Mouse (Mus musculus) intestine, embryonic 16.5 days (tissue): ENCODE measurements around the gene Tmc7. TPM values are rescaled to one million over a fixed set of nuclear protein-coding genes. Genes with fewer than 3 reads are reported as not detected.

Experiments
- ATAC-seq: fragments of 200-750 bp; cut with Nextera tagmentation; 2 replicates; pipeline ENCODE4 v1.8.0; 2017; ENCODE audit warnings: moderate TSS enrichment, moderate library complexity
- H3K27ac ChIP-seq: fragments of 300-500 bp; sonication (generic); 2 replicates; pipeline ENCODE4 v1.5.1; 2014; ENCODE audit warnings: mild to moderate bottlenecking, low read length
- H3K27me3 ChIP-seq: fragments of 300-500 bp; sonication (generic); replicated peaks from 2 replicates; pipeline ENCODE4 v1.6.1; 2014; ENCODE audit warnings: low read length, control low read depth, mixed read lengths; ENCODE audit not compliant: control insufficient read depth, insufficient read depth
- H3K36me3 ChIP-seq: fragments of 300-500 bp; sonication (generic); 2 replicates; pipeline ENCODE4 v1.6.1; 2014; ENCODE audit warnings: low read length, control low read depth; ENCODE audit not compliant: control insufficient read depth, insufficient read depth
- H3K4me1 ChIP-seq: fragments of 300-500 bp; sonication (generic); 2 replicates; pipeline ENCODE4 v1.6.1; 2014; ENCODE audit warnings: low read length, control low read depth, mixed read lengths; ENCODE audit not compliant: control insufficient read depth, insufficient read depth
- H3K4me2 ChIP-seq: fragments of 300-500 bp; sonication (generic); 2 replicates; pipeline ENCODE4 v1.6.1; 2014; ENCODE audit warnings: low read depth, low read length, control low read depth
- H3K4me3 ChIP-seq: fragments of 300-500 bp; sonication (generic); 2 replicates; pipeline ENCODE4 v1.5.1; 2014; ENCODE audit warnings: mild to moderate bottlenecking, low read length
- H3K9ac ChIP-seq: fragments of 300-500 bp; sonication (generic); 2 replicates; pipeline ENCODE4 v1.6.1; 2014; ENCODE audit warnings: low read depth, low read length
- H3K9me3 ChIP-seq: fragments of 300-500 bp; sonication (generic); 2 replicates; pipeline ENCODE4 v1.6.1; 2016; ENCODE audit warnings: low read length, control low read depth; ENCODE audit not compliant: control insufficient read depth
- WGBS: fragments of 180-500 bp; shearing (Covaris S2); extraction: QIAGEN DNeasy Blood & Tissue Kit; methylation state at CpG from one replicate; pipeline ENCODE4 v1.1.7; 2014; 5-methylcytosine and 5-hydroxymethylcytosine counted together
- polyA plus RNA-seq: library from polyadenylated mRNA; unstranded; fragments of >200 nt; fragmentation: Nextera tagmentation; extraction: Ambion mirVana; gene quantifications from 2 replicates; pipeline ENCODE4 v1.2.1, GENCODE M21; 2015

Gene Tmc7
- polyA plus RNA-seq, 1 experiment from 2014 or later = 1.7 TPM

- H3K27ac ChIP-seq = no peak overlapping the region
- peaks cover 3% of the 10 kb centered on the region; the same call in 1 of the 2 replicates for H3K27me3 ChIP-seq
- 16% methylated on average over 9 of the region's 9 CpGs for WGBS
- H3K9ac ChIP-seq = no peak overlapping the region
- no peak overlapping the region for H3K4me3 ChIP-seq
- peaks cover 15% of the 10 kb centered on the region for H3K4me1 ChIP-seq
- no peaks in the 10 kb centered on the region for H3K36me3 ChIP-seq
- ATAC-seq = 0 out of 2 replicates have a peak, but pooled peaks have one; percentile 5
- no peaks in the 10 kb centered on the region for H3K9me3 ChIP-seq
- H3K4me2 ChIP-seq = no peak overlapping the region
Observed at GRCm38 (mm10) chr7:118593567-118594407, 9.3 kb upstream of the Tmc7 start.

GRCm38 (mm10) chr7:118592146-118592545, 7.6 kb upstream of the Tmc7 start:
- no peak for ATAC-seq
- H3K4me1 ChIP-seq = peaks cover 15% of the 10 kb centered on the region
- no peaks in the 10 kb centered on the region for H3K36me3 ChIP-seq
- H3K27me3 ChIP-seq = peaks cover 3% of the 10 kb centered on the region; the same call in 1 of the 2 replicates
- WGBS = 44% methylated on average over 6 of the region's 6 CpGs
- no peak overlapping the region for H3K27ac ChIP-seq
- no peak overlapping the region for H3K9ac ChIP-seq
- H3K4me3 ChIP-seq = no peak overlapping the region
- H3K9me3 ChIP-seq = 0 out of 2 replicates have a peak, but pooled peaks cover 4% of the 10 kb centered on the region
- no peak overlapping the region for H3K4me2 ChIP-seq

GRCm38 (mm10) chr7:118590726-118591305, 6.3 kb upstream of the Tmc7 start:
- H3K9ac ChIP-seq = no peak overlapping the region
- no peak for ATAC-seq
- H3K27ac ChIP-seq = no peak overlapping the region
- 90% methylated on average over 5 of the region's 5 CpGs for WGBS
- H3K9me3 ChIP-seq = 0 out of 2 replicates have a peak, but pooled peaks cover 4% of the 10 kb centered on the region
- H3K4me3 ChIP-seq = no peak overlapping the region
- H3K4me1 ChIP-seq = peaks cover 15% of the 10 kb centered on the region
- no peak overlapping the region for H3K4me2 ChIP-seq
- H3K27me3 ChIP-seq = no peaks in the 10 kb centered on the region; the same call in 1 of the 2 replicates
- no peaks in the 10 kb centered on the region for H3K36me3 ChIP-seq

- H3K4me2 ChIP-seq = no peak overlapping the region
- 63% methylated on average over 6 of the region's 6 CpGs for WGBS
- H3K36me3 ChIP-seq = no peaks in the 10 kb centered on the region
- H3K9ac ChIP-seq = no peak overlapping the region
- no peak for ATAC-seq
- peaks cover 9% of the 10 kb centered on the region; the same call in 1 of the 2 replicates for H3K4me1 ChIP-seq
- H3K9me3 ChIP-seq = 0 out of 2 replicates have a peak, but pooled peaks cover 4% of the 10 kb centered on the region
- no peak overlapping the region for H3K27ac ChIP-seq
- no peaks in the 10 kb centered on the region for H3K27me3 ChIP-seq
- H3K4me3 ChIP-seq = no peak overlapping the region
Observed at GRCm38 (mm10) chr7:118585856-118586255, 1.3 kb upstream of the Tmc7 start.

GRCm38 (mm10) chr7:118584926-118585325, 390 bp upstream of the Tmc7 start:
- ATAC-seq = peak; percentile 21; the same call in 1 of the 2 replicates
- H3K36me3 ChIP-seq = no peaks in the 10 kb centered on the region
- H3K4me1 ChIP-seq = peaks cover 9% of the 10 kb centered on the region; the same call in 1 of the 2 replicates
- 68% methylated on average over 5 of the region's 5 CpGs for WGBS
- H3K9me3 ChIP-seq = 0 out of 2 replicates have a peak, but pooled peaks cover 4% of the 10 kb centered on the region
- H3K4me2 ChIP-seq = peak overlapping the region; percentile 95
- peak overlapping the region; percentile 83; the same call in 1 of the 2 replicates for H3K9ac ChIP-seq
- H3K27ac ChIP-seq = no peak overlapping the region
- no peaks in the 10 kb centered on the region for H3K27me3 ChIP-seq
- H3K4me3 ChIP-seq = peak overlapping the region; percentile 75

GRCm38 (mm10) chr7:118583821-118584220, 715 bp downstream of the Tmc7 start:
- peak overlapping the region; percentile 83 for H3K9ac ChIP-seq
- 0 out of 2 replicates have a peak, but pooled peaks cover 4% of the 10 kb centered on the region for H3K9me3 ChIP-seq
- peak overlapping the region; percentile 75 for H3K4me3 ChIP-seq
- peaks cover 9% of the 10 kb centered on the region; the same call in 1 of the 2 replicates for H3K4me1 ChIP-seq
- peak; percentile 49 for ATAC-seq
- no peaks in the 10 kb centered on the region for H3K36me3 ChIP-seq
- peak overlapping the region; percentile 95 for H3K4me2 ChIP-seq
- H3K27ac ChIP-seq = 0 out of 2 replicates have a peak overlapping the region, but pooled peaks have one; percentile 7
- WGBS = 17% methylated on average over 7 of the region's 7 CpGs
- no peaks in the 10 kb centered on the region for H3K27me3 ChIP-seq

- Histone ChIP-seq H3K27me3 (no peaks in the 10 kb centered on the region), H3K4me1 (peaks cover 13% of the 10 kb centered on the region; the same call in 1 of the 2 replicates), H3K9ac (no peak overlapping the region), H3K27ac (no peak overlapping the region), H3K4me3 (no peak overlapping the region), H3K4me2 (no peak overlapping the region), H3K9me3 (no peaks in the 10 kb centered on the region), H3K36me3 (no peaks in the 10 kb centered on the region)
- no peak for ATAC-seq
- 50% methylated on average over 2 of the region's 2 CpGs for WGBS
Observed at GRCm38 (mm10) chr7:118579938-118580337, 4.6 kb downstream of the Tmc7 start.

- Histone ChIP-seq H3K27me3 (no peaks in the 10 kb centered on the region), H3K4me2 (no peak overlapping the region), H3K9me3 (no peaks in the 10 kb centered on the region), H3K27ac (no peak overlapping the region), H3K4me3 (no peak overlapping the region), H3K9ac (no peak overlapping the region), H3K36me3 (no peaks in the 10 kb centered on the region), H3K4me1 (peaks cover 4% of the 10 kb centered on the region; the same call in 1 of the 2 replicates)
- ATAC-seq = no peak
- 81% methylated on average over 3 of the region's 3 CpGs for WGBS
Observed at GRCm38 (mm10) chr7:118578269-118578668, 6.3 kb downstream of the Tmc7 start.

- Histone ChIP-seq H3K9me3 (no peaks in the 10 kb centered on the region), H3K36me3 (no peaks in the 10 kb centered on the region), H3K4me1 (peaks cover 13% of the 10 kb centered on the region), H3K4me2 (no peak overlapping the region), H3K4me3 (no peak overlapping the region), H3K27ac (no peak overlapping the region), H3K27me3 (no peaks in the 10 kb centered on the region), H3K9ac (no peak overlapping the region)
- 55% methylated on average over 5 of the region's 5 CpGs for WGBS
- ATAC-seq = peak; percentile 75
Observed at GRCm38 (mm10) chr7:118572039-118572438, 12.5 kb downstream of the Tmc7 start.
